Mouse (Mus musculus) fibroblast of lung, adult 2 months (primary cell): ENCODE data around the gene Ncoa3.
A peak's percentile ranks its signal among the peaks of the same experiment; 100 is the strongest.
"Not testable (repeated sequence)": the region's sequence is repeated elsewhere in the genome, so short reads cannot be mapped to it uniquely, and the experiment has no call there.

Experiments used
- DNase-seq: peaks from one replicate; pipeline ENCODE4 v3.0.0-alpha.2; 2011; ENCODE audit warnings: low read depth

The Ncoa3 gene

GRCm38 (mm10) chr2:165992270-165993172 is at the start of gene Ncoa3:
Ncoa3 (plus strand) TSS chr2:165992636.
- peak; percentile 59 for DNase-seq

GRCm38 (mm10) chr2:165943113-165943512 is 49.3 kb upstream of the Ncoa3 start:
- DNase-seq: no peak

- DNase-seq: no peak
Measured at GRCm38 (mm10) chr2:165944576-165945351, 47.7 kb upstream of the Ncoa3 start.

GRCm38 (mm10) chr2:165946046-165946564 is 46.3 kb upstream of the Ncoa3 start:
- DNase-seq: no peak

- no peak for DNase-seq
Measured at GRCm38 (mm10) chr2:165948007-165948406, 44.4 kb upstream of the Ncoa3 start.

- DNase-seq: not testable (repeated sequence)
Measured at GRCm38 (mm10) chr2:165948785-165949184, 43.7 kb upstream of the Ncoa3 start.

GRCm38 (mm10) chr2:165949719-165950118 is 42.7 kb upstream of the Ncoa3 start:
- DNase-seq: no peak

- DNase-seq: no peak
Measured at GRCm38 (mm10) chr2:165951432-165952068, 40.9 kb upstream of the Ncoa3 start.

- no peak for DNase-seq
Measured at GRCm38 (mm10) chr2:165954872-165955271, 37.6 kb upstream of the Ncoa3 start.

- DNase-seq: no peak
Measured at GRCm38 (mm10) chr2:165955386-165955785, 37.0 kb upstream of the Ncoa3 start.

- DNase-seq: no peak
Measured at GRCm38 (mm10) chr2:165956096-165956740, 36.2 kb upstream of the Ncoa3 start.

GRCm38 (mm10) chr2:165957257-165957828 is 35.1 kb upstream of the Ncoa3 start:
- no peak for DNase-seq

GRCm38 (mm10) chr2:165958556-165958955 is 33.9 kb upstream of the Ncoa3 start:
- DNase-seq: no peak

- no peak for DNase-seq
Measured at GRCm38 (mm10) chr2:165960695-165961094, 31.7 kb upstream of the Ncoa3 start.

- no peak for DNase-seq
Measured at GRCm38 (mm10) chr2:165962824-165963223, 29.6 kb upstream of the Ncoa3 start.

- DNase-seq: no peak
Measured at GRCm38 (mm10) chr2:165964121-165964520, 28.3 kb upstream of the Ncoa3 start.

GRCm38 (mm10) chr2:165967076-165967475 is 25.4 kb upstream of the Ncoa3 start:
- DNase-seq: no peak

- no peak for DNase-seq
Measured at GRCm38 (mm10) chr2:165967823-165968555, 24.4 kb upstream of the Ncoa3 start.

- peak; percentile 86 for DNase-seq
Measured at GRCm38 (mm10) chr2:165968876-165969275, 23.6 kb upstream of the Ncoa3 start.

GRCm38 (mm10) chr2:165969391-165969790 is 23.0 kb upstream of the Ncoa3 start:
- DNase-seq: no peak

GRCm38 (mm10) chr2:165969961-165970360 is 22.5 kb upstream of the Ncoa3 start:
- DNase-seq: no peak
